Mouse (Mus musculus): ENCODE data around the gene 1700017B05Rik. TPM values are rescaled to one million over a fixed set of nuclear protein-coding genes. Genes with fewer than 3 reads are reported as not detected.

The 1700017B05Rik gene
- polyA plus RNA-seq, 1 experiment from 2014 or later = 39.1 TPM

DNA sequence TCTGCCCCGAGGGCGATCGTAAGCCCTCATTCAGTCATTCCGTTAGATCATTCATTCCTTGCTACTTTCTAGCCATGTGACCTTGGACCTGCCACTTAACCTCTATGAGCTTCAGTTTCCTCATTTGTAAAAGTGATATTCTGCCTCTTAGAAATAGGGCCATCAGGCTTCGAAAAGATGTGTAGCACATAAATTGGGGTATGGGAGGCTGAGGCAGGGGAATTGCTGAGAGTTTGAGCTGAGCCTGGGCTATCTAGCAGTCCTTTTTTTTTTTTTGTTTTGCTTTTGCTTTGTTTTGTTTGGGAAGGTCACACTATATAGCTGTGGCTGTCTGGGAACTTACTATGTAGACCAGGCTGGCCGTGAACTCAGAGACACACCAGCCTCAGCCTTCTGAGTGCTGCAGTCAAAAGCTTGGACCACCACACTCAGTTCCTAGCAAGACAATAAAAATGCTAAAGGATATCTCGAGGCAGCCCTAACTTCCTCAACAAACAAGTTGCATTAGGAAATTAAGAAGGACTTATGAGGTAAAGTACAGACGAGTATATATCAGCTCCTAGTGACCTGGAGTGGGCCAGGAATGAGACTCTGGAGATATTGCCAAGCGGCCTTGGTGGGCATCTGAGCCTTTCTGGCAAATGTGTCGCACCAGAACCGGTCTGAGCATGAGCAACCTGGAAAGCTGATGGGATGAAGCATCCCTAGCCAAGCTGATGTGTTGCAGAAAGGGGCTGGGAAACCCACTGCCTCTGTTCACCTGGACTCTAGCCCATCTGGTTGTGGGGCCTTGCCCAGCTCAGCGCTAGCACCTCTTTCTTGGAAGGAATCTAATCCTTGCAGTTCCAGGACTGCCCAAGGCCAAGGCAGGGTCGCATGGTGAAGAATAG, 628 bp upstream of the 1700017B05Rik start:
- H3K27ac ChIP-seq = peak overlapping the region; percentile 64
- 44% methylated on average over 13 of the region's 13 CpGs for WGBS (ENCODE audit: missing documents)
- peaks cover 39% of the 10 kb centered on the region for H3K79me2 ChIP-seq (ENCODE audit: inconsistent target)
- peak overlapping the region; percentile 25; the same call in 1 of the 2 replicates for H3K4me3 ChIP-seq (ENCODE audit: inconsistent target)
- H3K36me3 ChIP-seq (ENCODE audit: inconsistent target) = peaks cover 10% of the 10 kb centered on the region

GRCm38 (mm10) chr9:57261516-57261912, 898 bp downstream of the 1700017B05Rik start:
- Histone ChIP-seq H3K4me3 (ENCODE audit: inconsistent target) (peak overlapping the region; percentile 75), H3K36me3 (ENCODE audit: inconsistent target) (peaks cover 25% of the 10 kb centered on the region), H3K27ac (peak overlapping the region; percentile 85), H3K79me2 (ENCODE audit: inconsistent target) (peaks cover 55% of the 10 kb centered on the region)
- WGBS (ENCODE audit: missing documents) = 0% methylated on average over 26 of the region's 26 CpGs

- Histone ChIP-seq H3K79me2 (ENCODE audit: inconsistent target) (peaks cover 60% of the 10 kb centered on the region), H3K27ac (peak overlapping the region; percentile 85), H3K4me3 (ENCODE audit: inconsistent target) (peak overlapping the region; percentile 75), H3K36me3 (ENCODE audit: inconsistent target) (peaks cover 29% of the 10 kb centered on the region)
- WGBS (ENCODE audit: missing documents) = 11% methylated on average over 12 of the region's 12 CpGs
Measured at GRCm38 (mm10) chr9:57260940-57261339, 1.5 kb downstream of the 1700017B05Rik start.

DNA sequence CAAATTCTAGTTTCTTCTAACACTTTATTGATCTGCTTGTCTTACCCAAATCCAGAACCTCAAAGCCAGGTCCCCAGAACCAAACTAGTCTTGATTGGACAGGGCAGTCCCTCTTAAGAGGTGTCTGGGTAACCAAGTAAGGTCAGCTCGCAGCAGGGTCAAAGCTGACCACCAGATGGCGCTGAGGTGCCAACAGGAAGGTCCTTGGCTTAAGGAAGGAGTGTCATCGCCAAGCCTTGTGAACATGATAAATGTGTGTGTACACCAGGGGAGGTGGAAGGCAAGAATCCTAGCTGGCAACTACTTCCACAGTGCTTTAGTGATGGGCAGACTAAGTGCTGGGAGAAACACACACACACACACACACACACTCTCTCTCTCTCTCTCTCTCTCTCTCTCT, 2.7 kb downstream of the 1700017B05Rik start:
- 0% methylated on average over 3 of the region's 3 CpGs for WGBS (ENCODE audit: missing documents)
- peak overlapping the region; percentile 85; the same call in 1 of the 2 replicates for H3K27ac ChIP-seq
- H3K4me3 ChIP-seq (ENCODE audit: inconsistent target) = no peak overlapping the region
- peaks cover 38% of the 10 kb centered on the region for H3K36me3 ChIP-seq (ENCODE audit: inconsistent target)
- H3K79me2 ChIP-seq (ENCODE audit: inconsistent target) = peaks cover 72% of the 10 kb centered on the region

GRCm38 (mm10) chr9:57257627-57258026, 4.8 kb downstream of the 1700017B05Rik start:
- Histone ChIP-seq H3K4me3 (ENCODE audit: inconsistent target) (no peak overlapping the region), H3K27ac (no peak overlapping the region), H3K79me2 (ENCODE audit: inconsistent target) (peaks cover 93% of the 10 kb centered on the region), H3K36me3 (ENCODE audit: inconsistent target) (peaks cover 59% of the 10 kb centered on the region)
- 98% methylated on average over 6 of the region's 9 CpGs for WGBS (ENCODE audit: missing documents)

GRCm38 (mm10) chr9:57256861-57257260, 5.6 kb downstream of the 1700017B05Rik start:
- H3K27ac ChIP-seq = no peak overlapping the region
- H3K79me2 ChIP-seq (ENCODE audit: inconsistent target) = peaks cover 97% of the 10 kb centered on the region
- WGBS (ENCODE audit: missing documents) = 98% methylated on average over 11 of the region's 11 CpGs
- no peak overlapping the region for H3K4me3 ChIP-seq (ENCODE audit: inconsistent target)
- H3K36me3 ChIP-seq (ENCODE audit: inconsistent target) = peaks cover 65% of the 10 kb centered on the region

GRCm38 (mm10) chr9:57256309-57256708, 6.1 kb downstream of the 1700017B05Rik start:
- Histone ChIP-seq H3K27ac (no peak overlapping the region), H3K36me3 (ENCODE audit: inconsistent target) (peaks cover 65% of the 10 kb centered on the region), H3K4me3 (ENCODE audit: inconsistent target) (no peak overlapping the region), H3K79me2 (ENCODE audit: inconsistent target) (peaks cover 92% of the 10 kb centered on the region)
- WGBS (ENCODE audit: missing documents) = 94% methylated on average over 20 of the region's 20 CpGs

- peaks cover 65% of the 10 kb centered on the region for H3K36me3 ChIP-seq (ENCODE audit: inconsistent target)
- no peak overlapping the region for H3K4me3 ChIP-seq (ENCODE audit: inconsistent target)
- no peak overlapping the region for H3K27ac ChIP-seq
- 70% methylated on average over 7 of the region's 9 CpGs for WGBS (ENCODE audit: missing documents)
- peaks cover 78% of the 10 kb centered on the region for H3K79me2 ChIP-seq (ENCODE audit: inconsistent target)
Measured at GRCm38 (mm10) chr9:57254823-57255495, 7.5 kb downstream of the 1700017B05Rik start.

GRCm38 (mm10) chr9:57254061-57254460, 8.4 kb downstream of the 1700017B05Rik start:
- no peak overlapping the region for H3K27ac ChIP-seq
- H3K4me3 ChIP-seq (ENCODE audit: inconsistent target) = no peak overlapping the region
- H3K79me2 ChIP-seq (ENCODE audit: inconsistent target) = peaks cover 69% of the 10 kb centered on the region
- H3K36me3 ChIP-seq (ENCODE audit: inconsistent target) = peaks cover 65% of the 10 kb centered on the region
- 82% methylated on average over 7 of the region's 7 CpGs for WGBS (ENCODE audit: missing documents)

DNA sequence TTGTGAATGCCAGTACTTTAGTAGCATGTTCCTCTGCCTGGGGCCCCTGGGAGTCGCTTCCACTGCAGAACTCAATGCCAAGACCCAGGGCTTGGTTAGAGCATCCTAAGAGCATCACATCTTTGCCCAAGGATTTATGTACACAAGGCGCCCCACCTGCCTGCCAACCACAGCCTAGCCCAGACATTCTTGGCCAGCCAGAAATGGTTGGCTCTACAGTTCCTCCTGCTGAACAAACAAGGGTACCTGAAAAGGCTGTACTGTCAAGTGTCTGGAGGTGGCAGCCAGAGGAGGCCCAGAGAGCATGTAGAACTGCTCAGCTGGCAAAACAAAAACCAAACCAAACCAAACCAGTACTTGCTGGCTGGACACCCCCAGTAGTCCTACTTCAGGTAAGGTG, 11.3 kb downstream of the 1700017B05Rik start:
- 100% methylated on average over 2 of the region's 2 CpGs for WGBS (ENCODE audit: missing documents)
- Histone ChIP-seq H3K36me3 (ENCODE audit: inconsistent target) (peaks cover 39% of the 10 kb centered on the region), H3K4me3 (ENCODE audit: inconsistent target) (no peak overlapping the region), H3K27ac (no peak overlapping the region), H3K79me2 (ENCODE audit: inconsistent target) (peaks cover 40% of the 10 kb centered on the region)

DNA sequence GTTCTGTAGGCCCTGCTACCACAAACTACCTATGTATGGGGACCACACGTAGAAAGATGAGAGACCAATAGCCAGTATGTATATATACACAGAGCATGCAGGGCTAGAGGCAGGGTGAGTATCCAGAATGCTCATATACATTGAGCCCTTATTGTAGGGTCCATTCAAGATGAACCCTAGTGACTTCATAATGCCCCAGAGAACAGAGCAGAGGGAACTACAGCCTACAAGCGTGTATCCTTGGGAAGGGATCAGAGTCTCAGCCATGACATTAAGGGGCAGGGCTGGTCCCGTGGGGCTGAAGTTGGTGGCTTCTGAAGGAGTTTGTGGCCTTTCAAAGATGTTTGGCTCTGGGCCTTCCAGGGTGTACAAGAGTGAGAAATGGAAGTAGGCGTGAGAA, 12.4 kb downstream of the 1700017B05Rik start:
- 96% methylated on average over 4 of the region's 4 CpGs for WGBS (ENCODE audit: missing documents)
- Histone ChIP-seq H3K4me3 (ENCODE audit: inconsistent target) (no peak overlapping the region), H3K27ac (no peak overlapping the region), H3K79me2 (ENCODE audit: inconsistent target) (peaks cover 29% of the 10 kb centered on the region), H3K36me3 (ENCODE audit: inconsistent target) (peaks cover 29% of the 10 kb centered on the region; the same call in 1 of the 2 replicates)

- Histone ChIP-seq H3K27ac (no peak overlapping the region), H3K4me3 (ENCODE audit: inconsistent target) (no peak overlapping the region), H3K79me2 (ENCODE audit: inconsistent target) (peaks cover 12% of the 10 kb centered on the region), H3K36me3 (ENCODE audit: inconsistent target) (peaks cover 13% of the 10 kb centered on the region; the same call in 1 of the 2 replicates)
- WGBS (ENCODE audit: missing documents) = 74% methylated on average over 7 of the region's 7 CpGs
Measured at GRCm38 (mm10) chr9:57248030-57248942, 14.1 kb downstream of the 1700017B05Rik start.

DNA sequence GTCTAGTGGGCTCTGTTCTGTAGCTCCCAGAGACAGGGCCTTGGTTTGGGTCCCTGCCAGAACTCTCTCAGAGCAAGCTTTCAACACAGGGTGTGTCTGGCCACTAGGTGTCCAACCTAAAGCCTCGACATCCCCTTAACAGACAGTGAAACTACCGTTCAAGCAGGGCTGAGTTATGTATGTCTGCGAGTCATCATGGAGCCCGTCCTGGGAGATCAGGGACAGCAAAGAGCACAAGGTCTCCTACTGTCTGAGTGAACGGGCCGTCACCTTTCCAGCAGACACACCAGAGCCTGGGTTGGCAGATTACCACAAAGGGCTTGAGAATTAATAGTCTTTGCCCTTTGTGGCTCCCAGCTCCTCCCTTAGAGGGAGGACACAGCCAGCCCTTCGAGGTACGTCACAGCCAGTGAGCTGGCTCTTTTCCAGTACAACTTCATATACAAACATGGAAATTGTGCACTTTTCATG, 15.2 kb downstream of the 1700017B05Rik start:
- peaks cover 1% of the 10 kb centered on the region; the same call in 1 of the 2 replicates for H3K79me2 ChIP-seq (ENCODE audit: inconsistent target)
- 59% methylated on average over 8 of the region's 8 CpGs for WGBS (ENCODE audit: missing documents)
- H3K4me3 ChIP-seq (ENCODE audit: inconsistent target) = no peak overlapping the region
- 0 out of 2 replicates have a peak, but pooled peaks cover 2% of the 10 kb centered on the region for H3K36me3 ChIP-seq (ENCODE audit: inconsistent target)
- H3K27ac ChIP-seq = no peak overlapping the region

DNA sequence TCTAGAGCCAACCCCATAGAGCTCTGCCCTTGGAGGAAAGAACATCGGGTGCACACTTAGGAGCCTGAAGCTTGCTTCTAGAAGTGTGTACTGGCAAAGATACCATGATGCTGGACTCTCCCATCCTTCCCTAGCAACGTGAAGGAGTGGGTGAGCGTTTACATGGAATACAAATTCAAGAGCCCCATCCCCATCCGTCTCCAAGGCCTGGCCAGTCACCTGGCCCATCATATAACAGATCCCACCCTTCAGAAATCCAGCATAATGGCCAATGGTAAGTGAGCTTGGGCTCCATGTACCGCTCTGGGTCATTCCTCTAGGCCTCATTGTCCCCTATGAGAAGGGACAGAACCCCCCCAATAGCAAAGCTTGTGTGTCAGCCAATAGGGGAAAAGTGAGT, 15.9 kb downstream of the 1700017B05Rik start:
- Histone ChIP-seq H3K36me3 (ENCODE audit: inconsistent target) (no peaks in the 10 kb centered on the region), H3K79me2 (ENCODE audit: inconsistent target) (no peaks in the 10 kb centered on the region), H3K27ac (no peak overlapping the region), H3K4me3 (ENCODE audit: inconsistent target) (no peak overlapping the region)
- WGBS (ENCODE audit: missing documents) = 93% methylated on average over 5 of the region's 5 CpGs
